Mouse (Mus musculus) thymus, adult 2 months (tissue): ENCODE results near the gene Map7d1.

Experiments used
- CTCF ChIP-seq: fragments of 200-500 bp; IDR thresholded peaks from 2 replicates; pipeline ENCODE4 v1.5.1; 2012; ENCODE audit warnings: mild to moderate bottlenecking, control low read depth, low read length, moderate library complexity, borderline replicate concordance; ENCODE audit not compliant: control insufficient read depth, poor library complexity, insufficient read depth; ENCODE audit errors: extremely low read depth
- POLR2A ChIP-seq: fragments of 200-500 bp; IDR thresholded peaks from 2 replicates; pipeline ENCODE4 v1.6.1; 2012; ENCODE audit warnings: mild to moderate bottlenecking, low read length, control low read depth, moderate library complexity; ENCODE audit not compliant: control insufficient read depth, poor library complexity, insufficient read depth; ENCODE audit errors: extremely low read depth

DNA sequence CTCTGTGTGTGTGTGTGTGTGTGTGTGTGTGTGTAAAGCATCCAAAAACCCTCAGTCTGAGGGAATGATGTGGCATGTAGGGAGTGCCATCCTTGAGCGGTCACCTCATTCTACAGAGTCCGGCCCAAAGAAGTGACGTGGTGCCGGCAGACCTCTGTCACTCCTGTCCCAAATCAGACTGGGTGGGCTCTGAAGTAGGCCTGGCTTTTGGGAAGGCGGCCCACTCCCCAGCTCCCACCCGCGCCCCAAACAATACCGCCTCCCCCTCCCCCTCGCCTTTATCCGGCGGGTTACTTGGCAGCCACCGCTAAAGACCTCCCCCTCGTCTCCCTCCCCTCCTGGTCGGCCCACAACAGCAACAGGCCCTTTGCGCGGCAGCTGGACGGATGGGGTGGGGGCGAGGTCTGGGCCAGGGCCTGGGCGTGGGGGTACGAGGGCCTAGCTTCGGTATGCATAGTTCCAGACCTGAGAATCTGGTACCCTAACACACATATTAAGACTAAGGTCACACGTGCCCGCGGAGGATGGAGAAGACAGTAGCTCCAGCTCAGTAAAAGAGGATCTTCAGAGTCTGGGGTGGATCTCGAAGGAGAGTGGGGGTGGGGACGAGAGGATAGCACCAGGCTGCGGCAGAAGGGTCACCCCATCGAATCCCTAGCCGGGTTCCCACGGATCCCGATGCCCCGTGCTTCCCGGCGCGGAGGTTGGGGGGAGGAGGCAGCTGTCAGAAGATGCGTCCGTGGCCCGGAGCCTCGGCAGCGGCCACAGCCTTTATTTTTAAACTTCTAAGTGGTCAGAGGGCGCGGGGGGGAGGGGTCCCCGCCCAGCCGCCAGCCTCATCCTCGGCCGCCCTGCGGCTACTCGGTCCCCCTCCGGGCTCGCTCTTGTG, 786 bp downstream of the Map7d1 start:
- no peak for TF ChIP-seq CTCF
- TF ChIP-seq POLR2A: no peak
